Mouse (Mus musculus) right cerebral cortex, adult 18-20 months (tissue): ENCODE measurements at regions not wholly inside any gene's neighbourhood (a gene's known extent, or its start where the extent isn't known, plus 50 kb on each side); places are given as distances from the start of the nearest gene placed in this dataset.

Experiments used
- DNase-seq: peaks from one replicate; pipeline ENCODE4 v3.0.0; 2022; ENCODE audit warnings: mixed read lengths

GRCm38 (mm10) chr13:46350075-46350747, 68.0 kb upstream of the Rbm24 start:
- peak; percentile 64 for DNase-seq

GRCm38 (mm10) chr13:46355306-46355705, 62.9 kb upstream of the Rbm24 start:
- DNase-seq: no peak

- DNase-seq: no peak
These were observed 62.3 kb upstream of the Rbm24 start for GRCm38 (mm10) chr13:46355975-46356374.

GRCm38 (mm10) chr13:46357037-46357436, 61.2 kb upstream of the Rbm24 start:
- DNase-seq: no peak

GRCm38 (mm10) chr13:46360495-46361120, 57.6 kb upstream of the Rbm24 start:
- no peak for DNase-seq

- DNase-seq: peak; percentile 43
These were observed 54.6 kb upstream of the Rbm24 start for GRCm38 (mm10) chr13:46363456-46364201.

GRCm38 (mm10) chr13:46364202-46364912, 53.9 kb upstream of the Rbm24 start:
- DNase-seq: no peak

GRCm38 (mm10) chr13:46365292-46365691, 52.9 kb upstream of the Rbm24 start:
- DNase-seq: no peak
